Mouse (Mus musculus): ENCODE data around the gene Ric8b. TPM values are rescaled to one million over a fixed set of nuclear protein-coding genes. Genes with fewer than 3 reads are reported as not detected.

The Ric8b gene
- polyA plus RNA-seq, 1 experiment from 2014 or later = 31.2 TPM

DNA sequence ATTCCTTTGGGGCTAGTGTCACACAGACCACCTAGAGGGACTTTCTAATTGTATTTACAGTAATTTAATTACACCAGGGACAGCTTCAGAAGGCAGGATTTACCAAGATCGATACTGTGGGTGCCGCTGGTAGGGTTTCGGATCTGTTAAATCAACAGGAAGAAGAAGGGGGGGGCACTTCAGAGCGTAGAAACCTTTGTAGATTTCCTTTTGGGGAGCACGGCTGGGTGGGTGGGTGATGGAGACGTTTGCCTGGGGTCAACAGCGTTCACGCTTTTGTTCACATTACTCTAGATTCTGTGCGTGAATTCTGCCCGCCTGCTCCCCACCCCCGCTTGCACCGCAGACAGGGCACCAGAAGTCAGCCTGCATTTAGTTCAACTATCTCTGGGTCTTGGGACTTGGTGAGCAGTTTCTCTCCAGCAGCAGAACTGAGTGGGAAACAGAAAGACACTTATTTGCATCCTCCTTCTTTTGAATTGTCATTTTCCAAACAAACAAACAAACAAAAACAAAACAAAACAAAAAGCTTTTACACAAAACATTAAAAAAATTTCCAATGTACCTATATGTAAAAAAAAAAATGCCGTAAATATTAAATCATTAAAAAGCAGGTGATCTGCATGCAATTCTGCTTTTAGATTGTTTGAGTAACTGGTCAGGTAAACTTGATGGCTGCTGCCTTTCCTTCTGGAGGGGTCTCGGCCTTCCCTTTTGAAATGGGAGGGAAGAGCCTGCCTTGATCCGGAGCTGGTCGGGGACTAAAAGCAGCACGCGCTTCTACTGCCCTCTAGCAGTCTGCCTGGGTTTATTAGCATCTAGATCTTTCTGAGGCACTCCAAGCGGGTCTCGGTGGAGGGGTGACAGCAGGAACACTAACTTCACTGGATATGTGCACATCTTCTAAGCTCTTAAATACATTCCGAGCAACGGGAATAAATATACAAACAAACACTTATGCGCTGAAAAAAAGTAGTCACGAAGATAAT is 127.6 kb downstream of the Ric8b start:
- Histone ChIP-seq H3K4me3 (ENCODE audit: low read depth, low read length) (peak overlapping the region; percentile 1; the same call in 1 of the 2 replicates), H3K27me3 (replicated peaks; ENCODE audit: control insufficient read depth, insufficient read depth, low read length) (0 out of 2 replicates have a peak, but pooled peaks cover 2% of the 10 kb centered on the region), H3K4me2 (ENCODE audit: low read length) (peak overlapping the region; percentile 31), H3K27ac (ENCODE audit: low read depth, low read length) (no peak overlapping the region), H3K4me1 (ENCODE audit: control insufficient read depth, insufficient read depth, low read length) (no peaks in the 10 kb centered on the region; the same call in none of the 2 replicates), H3K9me3 (replicated peaks; ENCODE audit: control insufficient read depth, low read length) (no peaks in the 10 kb centered on the region), H3K9ac (ENCODE audit: low read length) (peak overlapping the region; percentile 29; the same call in 1 of the 2 replicates), H3K36me3 (ENCODE audit: control insufficient read depth, insufficient read depth, low read length) (no peaks in the 10 kb centered on the region)
- peak; percentile 60 for ATAC-seq
- WGBS = 8% methylated on average over 24 of the region's 24 CpGs
- DNase-seq (ENCODE audit: low spot score) = peak; percentile 84

GRCm38 (mm10) chr10:85046585-85046984 is 129.2 kb downstream of the Ric8b start:
- DNase-seq (ENCODE audit: low spot score) (peak; percentile 78), ATAC-seq (no peak)
- no peak overlapping the region for H3K27ac ChIP-seq (ENCODE audit: low read depth, low read length)
- WGBS = 14% methylated on average over 5 of the region's 5 CpGs
- H3K9me3 ChIP-seq (replicated peaks; ENCODE audit: control insufficient read depth, low read length) = no peaks in the 10 kb centered on the region
- no peak overlapping the region for H3K4me2 ChIP-seq (ENCODE audit: low read length)
- no peak overlapping the region for H3K9ac ChIP-seq (ENCODE audit: low read length)
- H3K27me3 ChIP-seq (replicated peaks; ENCODE audit: control insufficient read depth, insufficient read depth, low read length) = 0 out of 2 replicates have a peak, but pooled peaks cover 2% of the 10 kb centered on the region
- no peaks in the 10 kb centered on the region for H3K36me3 ChIP-seq (ENCODE audit: control insufficient read depth, insufficient read depth, low read length)
- no peaks in the 10 kb centered on the region; the same call in none of the 2 replicates for H3K4me1 ChIP-seq (ENCODE audit: control insufficient read depth, insufficient read depth, low read length)
- no peak overlapping the region for H3K4me3 ChIP-seq (ENCODE audit: low read depth, low read length)

GRCm38 (mm10) chr10:85048008-85048407 is 130.6 kb downstream of the Ric8b start:
- Histone ChIP-seq H3K27ac (ENCODE audit: low read depth, low read length) (no peak overlapping the region), H3K9ac (ENCODE audit: low read length) (no peak overlapping the region), H3K4me1 (ENCODE audit: control insufficient read depth, insufficient read depth, low read length) (no peaks in the 10 kb centered on the region; the same call in none of the 2 replicates), H3K27me3 (replicated peaks; ENCODE audit: control insufficient read depth, insufficient read depth, low read length) (0 out of 2 replicates have a peak, but pooled peaks cover 2% of the 10 kb centered on the region), H3K36me3 (ENCODE audit: control insufficient read depth, insufficient read depth, low read length) (no peaks in the 10 kb centered on the region), H3K4me3 (ENCODE audit: low read depth, low read length) (no peak overlapping the region), H3K9me3 (replicated peaks; ENCODE audit: control insufficient read depth, low read length) (no peaks in the 10 kb centered on the region), H3K4me2 (ENCODE audit: low read length) (no peak overlapping the region)
- ATAC-seq (no peak), DNase-seq (ENCODE audit: low spot score) (no peak)
- 91% methylated on average over 8 of the region's 8 CpGs for WGBS

- H3K9me3 ChIP-seq (replicated peaks; ENCODE audit: control insufficient read depth, low read length) = no peaks in the 10 kb centered on the region
- no peak overlapping the region for H3K9ac ChIP-seq (ENCODE audit: low read length)
- no peak overlapping the region for H3K4me3 ChIP-seq (ENCODE audit: low read depth, low read length)
- DNase-seq (ENCODE audit: low spot score) = no peak
- H3K27me3 ChIP-seq (replicated peaks; ENCODE audit: control insufficient read depth, insufficient read depth, low read length) = no peaks in the 10 kb centered on the region
- H3K27ac ChIP-seq (ENCODE audit: low read depth, low read length) = no peak overlapping the region
- H3K4me1 ChIP-seq (ENCODE audit: control insufficient read depth, insufficient read depth, low read length) = no peaks in the 10 kb centered on the region
- no peak overlapping the region for H3K4me2 ChIP-seq (ENCODE audit: low read length)
- WGBS = 56% methylated on average over 4 of the region's 4 CpGs
- no peak for ATAC-seq
- no peaks in the 10 kb centered on the region for H3K36me3 ChIP-seq (ENCODE audit: control insufficient read depth, insufficient read depth, low read length)
Measured at GRCm38 (mm10) chr10:85050668-85051208, 133.3 kb downstream of the Ric8b start.

DNA sequence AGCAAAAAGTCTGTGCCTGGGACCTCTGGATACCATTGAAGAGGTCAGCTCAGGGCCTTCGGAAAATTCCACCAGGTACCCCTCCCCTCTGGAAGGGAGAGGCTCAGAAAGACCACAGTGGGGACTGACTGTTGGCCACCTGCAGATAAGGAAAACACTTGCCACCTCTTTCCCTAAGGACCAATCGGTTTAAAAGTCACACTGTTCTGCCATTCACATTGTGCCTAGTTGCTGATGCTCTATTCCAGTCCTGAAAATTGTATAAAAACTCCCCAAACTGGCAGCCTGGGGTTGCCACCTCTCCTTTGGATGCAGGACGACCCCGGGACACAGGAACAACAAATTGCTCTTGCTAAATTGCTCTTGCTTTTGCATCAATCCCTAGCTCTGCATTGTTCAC is 135.0 kb downstream of the Ric8b start:
- no peak overlapping the region for H3K4me2 ChIP-seq (ENCODE audit: low read length)
- no peak overlapping the region for H3K4me3 ChIP-seq (ENCODE audit: low read depth, low read length)
- no peak overlapping the region for H3K27ac ChIP-seq (ENCODE audit: low read depth, low read length)
- WGBS = 32% methylated on average over 4 of the region's 4 CpGs
- no peaks in the 10 kb centered on the region for H3K27me3 ChIP-seq (replicated peaks; ENCODE audit: control insufficient read depth, insufficient read depth, low read length)
- H3K9me3 ChIP-seq (replicated peaks; ENCODE audit: control insufficient read depth, low read length) = no peaks in the 10 kb centered on the region
- no peak for DNase-seq (ENCODE audit: low spot score)
- H3K9ac ChIP-seq (ENCODE audit: low read length) = no peak overlapping the region
- no peak for ATAC-seq
- H3K4me1 ChIP-seq (ENCODE audit: control insufficient read depth, insufficient read depth, low read length) = no peaks in the 10 kb centered on the region
- no peaks in the 10 kb centered on the region for H3K36me3 ChIP-seq (ENCODE audit: control insufficient read depth, insufficient read depth, low read length)

- H3K27me3 ChIP-seq (replicated peaks; ENCODE audit: control insufficient read depth, insufficient read depth, low read length) = no peaks in the 10 kb centered on the region
- no peaks in the 10 kb centered on the region for H3K36me3 ChIP-seq (ENCODE audit: control insufficient read depth, insufficient read depth, low read length)
- ATAC-seq (no peak), DNase-seq (ENCODE audit: low spot score) (no peak)
- no peak overlapping the region for H3K9ac ChIP-seq (ENCODE audit: low read length)
- no peaks in the 10 kb centered on the region for H3K9me3 ChIP-seq (replicated peaks; ENCODE audit: control insufficient read depth, low read length)
- H3K4me3 ChIP-seq (ENCODE audit: low read depth, low read length) = no peak overlapping the region
- WGBS = 81% methylated on average over 2 of the region's 2 CpGs
- H3K27ac ChIP-seq (ENCODE audit: low read depth, low read length) = no peak overlapping the region
- no peaks in the 10 kb centered on the region for H3K4me1 ChIP-seq (ENCODE audit: control insufficient read depth, insufficient read depth, low read length)
- no peak overlapping the region for H3K4me2 ChIP-seq (ENCODE audit: low read length)
Measured at GRCm38 (mm10) chr10:85054876-85055275, 137.5 kb downstream of the Ric8b start.

Other genes starting within 250 kb of the Ric8b start
- 8.1 and 9.5 TPM in 2 replicates for gene Rfx4, start 161.6 kb upstream of the Ric8b start, polyA plus RNA-seq (2014; fragmentation: Nextera tagmentation; extraction: Ambion mirVana)
- 3.4 and 3.9 TPM in 2 replicates for gene Fhl4, start 184.9 kb downstream of the Ric8b start, polyA plus RNA-seq (2014; fragmentation: Nextera tagmentation; extraction: Ambion mirVana)
- 31.4 and 39.2 TPM in 2 replicates for gene Tmem263, start 185.0 kb downstream of the Ric8b start, polyA plus RNA-seq (2014; fragmentation: Nextera tagmentation; extraction: Ambion mirVana)
- gene Mterf2, start 210.4 kb downstream of the Ric8b start, polyA plus RNA-seq (2014; fragmentation: Nextera tagmentation; extraction: Ambion mirVana) = 31.3 and 34.9 TPM in 2 replicates

Measured in forebrain, embryonic 14.5 days (tissue).